Mouse (Mus musculus): ENCODE results near the gene Skp1a.

DNA sequence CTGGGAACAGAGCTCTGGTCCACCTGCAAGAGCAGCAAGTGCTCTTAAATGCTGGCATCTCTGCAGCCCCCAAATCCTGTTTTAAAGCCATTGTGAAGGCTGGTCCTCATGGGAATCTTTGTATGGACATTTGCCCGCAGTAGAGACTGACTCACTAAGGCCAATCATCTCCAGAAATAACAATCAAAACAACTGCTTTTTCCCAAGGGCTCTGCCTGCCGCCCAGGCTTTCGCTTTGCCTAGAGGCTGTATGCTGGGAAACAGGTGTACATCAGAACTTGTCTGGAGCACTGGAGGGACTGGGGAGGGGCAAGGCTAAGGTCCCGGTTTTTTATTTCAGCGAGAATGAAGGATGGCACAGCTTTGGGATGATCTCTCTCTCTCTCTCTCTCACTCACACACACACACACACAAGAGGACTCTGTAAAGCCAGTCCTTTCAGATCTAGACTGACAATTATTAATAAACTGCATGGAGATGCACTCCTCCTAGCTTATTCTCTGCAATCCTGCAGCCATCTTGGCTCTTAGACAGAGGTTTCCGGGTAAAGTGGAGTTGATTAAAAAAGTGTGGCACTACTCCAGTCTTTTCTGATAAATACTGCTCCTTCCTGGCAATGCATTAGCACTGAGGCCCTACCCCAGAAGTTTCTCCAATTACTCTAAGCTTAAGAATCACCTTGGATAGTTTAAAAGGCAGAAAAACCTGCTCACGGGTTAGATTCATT lies 2.9 kb upstream of the Skp1a start:
- no peak for TF ChIP-seq TCF12 (IDR thresholded peaks at IDR 0.05; ENCODE audit: low read depth, low read length)
- TF ChIP-seq POLR2A (IDR thresholded peaks at IDR 0.05; ENCODE audit: control insufficient read depth in 1 of 2, insufficient read depth in 1 of 2, low read depth in 1 of 2, low read length in 2 of 2, poor library complexity in 1 of 2), result no peak
- TF ChIP-seq EP300 (IDR thresholded peaks at IDR 0.05; ENCODE audit: low read depth in 1 of 2, low read length in 2 of 2), result no peak
- TF ChIP-seq MEF2A (IDR thresholded peaks at IDR 0.05; ENCODE audit: extremely low read depth, insufficient replicate concordance, low read depth, low read length, poor library complexity, severe bottlenecking), result no peak
- no peak for TF ChIP-seq UBTF (IDR thresholded peaks at IDR 0.05; ENCODE audit: borderline replicate concordance, insufficient read depth, low read depth, low read length)
- TF ChIP-seq CHD1 (IDR thresholded peaks at IDR 0.05; ENCODE audit: low read depth, low read length), result no peak
